Mouse (Mus musculus): ENCODE measurements around the gene Pnrc1.

The Pnrc1 gene

GRCm38 (mm10) chr4:33270386-33271314 is 19.3 kb downstream of the Pnrc1 start:
- in situ Hi-C loops (cut with MboI, MseI), result no loop called here

- in situ Hi-C loops (cut with MboI, MseI), result no loop called here
Observed at GRCm38 (mm10) chr4:33264979-33265726, 24.8 kb downstream of the Pnrc1 start.

GRCm38 (mm10) chr4:33262897-33263296 is 27.1 kb downstream of the Pnrc1 start:
- in situ Hi-C loops (cut with MboI, MseI), result no loop called here

GRCm38 (mm10) chr4:33261311-33261753 is 28.6 kb downstream of the Pnrc1 start:
- in situ Hi-C loops (cut with MboI, MseI), result no loop called here

GRCm38 (mm10) chr4:33260311-33260710 is 29.7 kb downstream of the Pnrc1 start:
- in situ Hi-C loops (cut with MboI, MseI), result no loop called here

GRCm38 (mm10) chr4:33257263-33257964 is 32.5 kb downstream of the Pnrc1 start:
- in situ Hi-C loops (cut with MboI, MseI), result no loop called here

GRCm38 (mm10) chr4:33254706-33255105 is 35.3 kb downstream of the Pnrc1 start:
- in situ Hi-C loops (cut with MboI, MseI), result loop anchor here (5.0 kb wide), 1 partner anchor 53 kb away; no protein-coding TSS in a partner anchor

GRCm38 (mm10) chr4:33250867-33251266 is 39.1 kb downstream of the Pnrc1 start:
- in situ Hi-C loops (cut with MboI, MseI), result loop anchor here (5.0 kb wide), 1 partner anchor 56 kb away; no protein-coding TSS in a partner anchor

- in situ Hi-C loops (cut with MboI, MseI), result loop anchor here (5.0 kb wide), 1 partner anchor 58 kb away; no protein-coding TSS in a partner anchor
Observed at GRCm38 (mm10) chr4:33249716-33250230, 40.2 kb downstream of the Pnrc1 start.

- in situ Hi-C loops (cut with MboI, MseI), result no loop called here
Observed at GRCm38 (mm10) chr4:33248915-33249314, 41.0 kb downstream of the Pnrc1 start.

GRCm38 (mm10) chr4:33248062-33248889 is 41.7 kb downstream of the Pnrc1 start:
- in situ Hi-C loops (cut with MboI, MseI), result no loop called here

- in situ Hi-C loops (cut with MboI, MseI), result no loop called here
Observed at GRCm38 (mm10) chr4:33247479-33248053, 42.4 kb downstream of the Pnrc1 start.

- in situ Hi-C loops (cut with MboI, MseI), result no loop called here
Observed at GRCm38 (mm10) chr4:33245853-33246395, 44.0 kb downstream of the Pnrc1 start.

GRCm38 (mm10) chr4:33243921-33244320 is 46.0 kb downstream of the Pnrc1 start:
- in situ Hi-C loops (cut with MboI, MseI), result no loop called here

GRCm38 (mm10) chr4:33243016-33243758 is 46.8 kb downstream of the Pnrc1 start:
- in situ Hi-C loops (cut with MboI, MseI), result no loop called here

GRCm38 (mm10) chr4:33242536-33242935 is 47.4 kb downstream of the Pnrc1 start:
- in situ Hi-C loops (cut with MboI, MseI), result no loop called here

- in situ Hi-C loops (cut with MboI, MseI), result no loop called here
Observed at GRCm38 (mm10) chr4:33230881-33231280, 59.1 kb downstream of the Pnrc1 start.

- in situ Hi-C loops (cut with MboI, MseI), result loop anchor here (10.0 kb wide), 1 partner anchor 1495 kb away; no protein-coding TSS in a partner anchor
Observed at GRCm38 (mm10) chr4:33229639-33230038, 60.3 kb downstream of the Pnrc1 start.

- in situ Hi-C loops (cut with MboI, MseI), result loop anchor here (10.0 kb wide), 1 partner anchor 1498 kb away; no protein-coding TSS in a partner anchor
Observed at GRCm38 (mm10) chr4:33227164-33227563, 62.8 kb downstream of the Pnrc1 start.

Data from T-helper 1 cell (primary cell).